Mouse (Mus musculus) heart, postnatal 10 days (tissue): ENCODE results near the gene Igfbp2. TPM values are rescaled to one million over a fixed set of nuclear protein-coding genes. Genes with fewer than 3 reads are reported as not detected.

Source experiments
- DNase-seq, 2 experiments: peaks; one replicate each; pipeline ENCODE4 v3.0.0; 2021
- intact Hi-C: fragments of 180-260 bp; cut with DNase I; formaldehyde crosslinking; loops from one replicate; pipeline ENCODE4 v1.15.1; 2025
- total RNA-seq, 2 experiments: library from RNA; stranded (reverse); gene quantifications; 2 replicates each; pipeline ENCODE4 v1.2.3; 2021

Gene Igfbp2
- total RNA-seq, 2 experiments from 2014 or later: 0.86 to 2.1 TPM

GRCm38 (mm10) chr1:72869681-72870614 lies 45.6 kb downstream of the Igfbp2 start:
- peak; percentile 79 to 82 for DNase-seq
- intact Hi-C loops: no loop called here

- intact Hi-C loops: no loop called here
Measured at GRCm38 (mm10) chr1:72870615-72871336, 46.5 kb downstream of the Igfbp2 start.

GRCm38 (mm10) chr1:72871337-72871696 lies 47.0 kb downstream of the Igfbp2 start:
- intact Hi-C loops: no loop called here
- DNase-seq: no peak

More at GRCm38 (mm10) chr1:72870615-72871336, 46.5 kb downstream of the Igfbp2 start:
- peak; percentile 86 to 91 for DNase-seq

- no peak for DNase-seq
Measured at GRCm38 (mm10) chr1:72871697-72872411, 47.6 kb downstream of the Igfbp2 start.

GRCm38 (mm10) chr1:72872521-72872920 lies 48.2 kb downstream of the Igfbp2 start:
- peak; percentile 61 to 70 for DNase-seq
- intact Hi-C loops: no loop called here

More at GRCm38 (mm10) chr1:72871697-72872411, 47.6 kb downstream of the Igfbp2 start:
- intact Hi-C loops: no loop called here

- intact Hi-C loops: no loop called here
Measured at GRCm38 (mm10) chr1:72873078-72873477, 48.8 kb downstream of the Igfbp2 start.

GRCm38 (mm10) chr1:72873511-72874286 lies 49.4 kb downstream of the Igfbp2 start:
- intact Hi-C loops: no loop called here
- peak; percentile 71 to 72 for DNase-seq

More at GRCm38 (mm10) chr1:72873078-72873477, 48.8 kb downstream of the Igfbp2 start:
- DNase-seq: no peak

GRCm38 (mm10) chr1:72874287-72875211 lies 50.2 kb downstream of the Igfbp2 start, which contains the start of gene Igfbp5:
Igfbp5 (minus strand) TSS chr1:72874884.
- intact Hi-C loops: loop anchor here (5.0 kb wide), 1 partner anchor 488 kb away; no protein-coding TSS in a partner anchor
- peak; percentile 86 to 87 for DNase-seq

GRCm38 (mm10) chr1:72875708-72876107 lies 51.4 kb downstream of the Igfbp2 start:
- no peak for DNase-seq
- intact Hi-C loops: loop anchor here (5.0 kb wide), 1 partner anchor 487 kb away; no protein-coding TSS in a partner anchor

GRCm38 (mm10) chr1:72876111-72876510 lies 51.8 kb downstream of the Igfbp2 start:
- DNase-seq: no peak

GRCm38 (mm10) chr1:72877892-72878291 lies 53.6 kb downstream of the Igfbp2 start:
- DNase-seq: peak; percentile 74 to 75
- intact Hi-C loops: loop anchor here (1.0 to 5.0 kb wide), 2 partner anchors 396 to 484 kb away; no protein-coding TSS in a partner anchor

More at GRCm38 (mm10) chr1:72876111-72876510, 51.8 kb downstream of the Igfbp2 start:
- intact Hi-C loops: loop anchor here (5.0 kb wide), 1 partner anchor 486 kb away; no protein-coding TSS in a partner anchor

- intact Hi-C loops: loop anchor here (1.0 to 5.0 kb wide), 2 partner anchors 396 to 484 kb away; no protein-coding TSS in a partner anchor
- DNase-seq: no peak
Measured at GRCm38 (mm10) chr1:72878473-72879318, 54.4 kb downstream of the Igfbp2 start.

GRCm38 (mm10) chr1:72879319-72879634 lies 55.0 kb downstream of the Igfbp2 start:
- intact Hi-C loops: loop anchor here (5.0 kb wide), 1 partner anchor 483 kb away; no protein-coding TSS in a partner anchor
- no peak for DNase-seq

GRCm38 (mm10) chr1:72885111-72885818 lies 61.0 kb downstream of the Igfbp2 start:
- intact Hi-C loops: no loop called here
- DNase-seq: no peak

GRCm38 (mm10) chr1:72885819-72886169 lies 61.5 kb downstream of the Igfbp2 start:
- intact Hi-C loops: no loop called here
- peak; percentile 73 to 78 for DNase-seq

- DNase-seq: no peak
- intact Hi-C loops: no loop called here
Measured at GRCm38 (mm10) chr1:72887910-72888309, 63.6 kb downstream of the Igfbp2 start.

- intact Hi-C loops: no loop called here
- DNase-seq: no peak
Measured at GRCm38 (mm10) chr1:72895821-72896220, 71.5 kb downstream of the Igfbp2 start.
